Mouse (Mus musculus): ENCODE measurements at regions not wholly inside any gene's neighbourhood (a gene's known extent, or its start where the extent isn't known, plus 50 kb on each side); places are given as distances from the start of the nearest gene placed in this dataset.
A peak's percentile ranks its signal among the peaks of the same experiment; 100 is the strongest.

GRCm38 (mm10) chr5:47317506-47317905, 665.4 kb upstream of the Slit2 start:
- Histone ChIP-seq H3K36me3 (ENCODE audit: control insufficient read depth, insufficient read depth, low read length) (no peaks in the 10 kb centered on the region), H3K27me3 (ENCODE audit: control insufficient read depth, insufficient read depth, low read length) (no peaks in the 10 kb centered on the region), H3K9ac (ENCODE audit: low read length) (no peak overlapping the region), H3K4me3 (ENCODE audit: low read depth, low read length) (no peak overlapping the region), H3K9me3 (ENCODE audit: control insufficient read depth, low read length) (no peaks in the 10 kb centered on the region), H3K27ac (ENCODE audit: low read depth, low read length) (no peak overlapping the region), H3K4me2 (ENCODE audit: low read depth) (no peak overlapping the region), H3K4me1 (ENCODE audit: control insufficient read depth, insufficient read depth, low read length) (no peaks in the 10 kb centered on the region)
- 86% methylated on average over 4 of the region's 4 CpGs for WGBS
- DNase-seq (ENCODE audit: low spot score) (no peak), ATAC-seq (ENCODE audit: insufficient read depth, low FRiP score, low TSS enrichment) (no peak)

GRCm38 (mm10) chr5:47318147-47318546, 664.8 kb upstream of the Slit2 start:
- no peak for DNase-seq (ENCODE audit: low spot score)
- 65% methylated on average over 1 of the region's 1 CpGs for WGBS
- H3K4me3 ChIP-seq (ENCODE audit: low read depth, low read length) = no peak overlapping the region
- H3K36me3 ChIP-seq (ENCODE audit: control insufficient read depth, insufficient read depth, low read length) = no peaks in the 10 kb centered on the region
- no peak overlapping the region for H3K9ac ChIP-seq (ENCODE audit: low read length)
- no peaks in the 10 kb centered on the region for H3K4me1 ChIP-seq (ENCODE audit: control insufficient read depth, insufficient read depth, low read length)
- no peaks in the 10 kb centered on the region for H3K27me3 ChIP-seq (ENCODE audit: control insufficient read depth, insufficient read depth, low read length)
- no peak overlapping the region for H3K4me2 ChIP-seq (ENCODE audit: low read depth)
- no peaks in the 10 kb centered on the region for H3K9me3 ChIP-seq (ENCODE audit: control insufficient read depth, low read length)
- H3K27ac ChIP-seq (ENCODE audit: low read depth, low read length) = no peak overlapping the region
- no peak for ATAC-seq (ENCODE audit: insufficient read depth, low FRiP score, low TSS enrichment)

- no peaks in the 10 kb centered on the region for H3K9me3 ChIP-seq (ENCODE audit: control insufficient read depth, low read length)
- no peak overlapping the region for H3K4me2 ChIP-seq (ENCODE audit: low read depth)
- H3K27me3 ChIP-seq (ENCODE audit: control insufficient read depth, insufficient read depth, low read length) = no peaks in the 10 kb centered on the region
- H3K4me3 ChIP-seq (ENCODE audit: low read depth, low read length) = no peak overlapping the region
- ATAC-seq (ENCODE audit: insufficient read depth, low FRiP score, low TSS enrichment) (no peak), DNase-seq (ENCODE audit: low spot score) (no peak)
- no peak overlapping the region for H3K9ac ChIP-seq (ENCODE audit: low read length)
- 67% methylated on average over 2 of the region's 2 CpGs for WGBS
- H3K4me1 ChIP-seq (ENCODE audit: control insufficient read depth, insufficient read depth, low read length) = no peaks in the 10 kb centered on the region
- no peaks in the 10 kb centered on the region for H3K36me3 ChIP-seq (ENCODE audit: control insufficient read depth, insufficient read depth, low read length)
- no peak overlapping the region for H3K27ac ChIP-seq (ENCODE audit: low read depth, low read length)
These were observed 660.3 kb upstream of the Slit2 start for GRCm38 (mm10) chr5:47322511-47323167.

- Histone ChIP-seq H3K4me2 (ENCODE audit: low read depth) (no peak overlapping the region), H3K9me3 (ENCODE audit: control insufficient read depth, low read length) (no peaks in the 10 kb centered on the region), H3K27me3 (ENCODE audit: control insufficient read depth, insufficient read depth, low read length) (no peaks in the 10 kb centered on the region), H3K27ac (ENCODE audit: low read depth, low read length) (no peak overlapping the region), H3K4me3 (ENCODE audit: low read depth, low read length) (no peak overlapping the region), H3K36me3 (ENCODE audit: control insufficient read depth, insufficient read depth, low read length) (no peaks in the 10 kb centered on the region), H3K4me1 (ENCODE audit: control insufficient read depth, insufficient read depth, low read length) (no peaks in the 10 kb centered on the region), H3K9ac (ENCODE audit: low read length) (no peak overlapping the region)
- 76% methylated on average over 3 of the region's 3 CpGs for WGBS
- no peak for ATAC-seq (ENCODE audit: insufficient read depth, low FRiP score, low TSS enrichment)
- DNase-seq (ENCODE audit: low spot score) = no peak
These were observed 648.6 kb upstream of the Slit2 start for GRCm38 (mm10) chr5:47334299-47334698.

- WGBS = 89% methylated on average over 1 of the region's 1 CpGs
These were observed 646.4 kb upstream of the Slit2 start for GRCm38 (mm10) chr5:47336511-47336910.

GRCm38 (mm10) chr5:47339807-47340206, 643.1 kb upstream of the Slit2 start:
- Histone ChIP-seq H3K27ac (ENCODE audit: low read depth, low read length) (no peak overlapping the region), H3K4me3 (ENCODE audit: low read depth, low read length) (no peak overlapping the region), H3K4me2 (ENCODE audit: low read depth) (no peak overlapping the region), H3K9ac (ENCODE audit: low read length) (no peak overlapping the region), H3K9me3 (ENCODE audit: control insufficient read depth, low read length) (no peaks in the 10 kb centered on the region), H3K27me3 (ENCODE audit: control insufficient read depth, insufficient read depth, low read length) (no peaks in the 10 kb centered on the region), H3K4me1 (ENCODE audit: control insufficient read depth, insufficient read depth, low read length) (no peaks in the 10 kb centered on the region), H3K36me3 (ENCODE audit: control insufficient read depth, insufficient read depth, low read length) (no peaks in the 10 kb centered on the region)
- 93% methylated on average over 6 of the region's 6 CpGs for WGBS
- ATAC-seq (ENCODE audit: insufficient read depth, low FRiP score, low TSS enrichment) = no peak
- DNase-seq (ENCODE audit: low spot score) = no peak

More at GRCm38 (mm10) chr5:47336511-47336910, 646.4 kb upstream of the Slit2 start:
- H3K27ac ChIP-seq (ENCODE audit: low read depth, low read length) = no peak overlapping the region
- DNase-seq (ENCODE audit: low spot score) = no peak
- H3K4me2 ChIP-seq (ENCODE audit: low read depth) = no peak overlapping the region
- H3K4me3 ChIP-seq (ENCODE audit: low read depth, low read length) = no peak overlapping the region
- H3K36me3 ChIP-seq (ENCODE audit: control insufficient read depth, insufficient read depth, low read length) = no peaks in the 10 kb centered on the region
- H3K4me1 ChIP-seq (ENCODE audit: control insufficient read depth, insufficient read depth, low read length) = no peaks in the 10 kb centered on the region
- no peak for ATAC-seq (ENCODE audit: insufficient read depth, low FRiP score, low TSS enrichment)
- no peaks in the 10 kb centered on the region for H3K9me3 ChIP-seq (ENCODE audit: control insufficient read depth, low read length)
- no peaks in the 10 kb centered on the region for H3K27me3 ChIP-seq (ENCODE audit: control insufficient read depth, insufficient read depth, low read length)
- no peak overlapping the region for H3K9ac ChIP-seq (ENCODE audit: low read length)

- Histone ChIP-seq H3K27me3 (ENCODE audit: control insufficient read depth, insufficient read depth, low read length) (no peaks in the 10 kb centered on the region), H3K4me1 (ENCODE audit: control insufficient read depth, insufficient read depth, low read length) (no peaks in the 10 kb centered on the region), H3K4me3 (ENCODE audit: low read depth, low read length) (no peak overlapping the region), H3K9ac (ENCODE audit: low read length) (no peak overlapping the region), H3K36me3 (ENCODE audit: control insufficient read depth, insufficient read depth, low read length) (no peaks in the 10 kb centered on the region), H3K9me3 (ENCODE audit: control insufficient read depth, low read length) (no peaks in the 10 kb centered on the region), H3K4me2 (ENCODE audit: low read depth) (no peak overlapping the region), H3K27ac (ENCODE audit: low read depth, low read length) (no peak overlapping the region)
- ATAC-seq (ENCODE audit: insufficient read depth, low FRiP score, low TSS enrichment) (no peak), DNase-seq (ENCODE audit: low spot score) (no peak)
- 88% methylated on average over 4 of the region's 4 CpGs for WGBS
These were observed 612.8 kb upstream of the Slit2 start for GRCm38 (mm10) chr5:47370184-47370583.

GRCm38 (mm10) chr5:47385930-47386329, 597.0 kb upstream of the Slit2 start:
- H3K9ac ChIP-seq (ENCODE audit: low read length) = no peak overlapping the region
- 27% methylated on average over 1 of the region's 1 CpGs for WGBS
- H3K27me3 ChIP-seq (ENCODE audit: control insufficient read depth, insufficient read depth, low read length) = no peaks in the 10 kb centered on the region
- no peaks in the 10 kb centered on the region for H3K36me3 ChIP-seq (ENCODE audit: control insufficient read depth, insufficient read depth, low read length)
- no peak overlapping the region for H3K27ac ChIP-seq (ENCODE audit: low read depth, low read length)
- ATAC-seq (ENCODE audit: insufficient read depth, low FRiP score, low TSS enrichment) = peak; percentile 72
- DNase-seq (ENCODE audit: low spot score) = no peak
- no peaks in the 10 kb centered on the region for H3K4me1 ChIP-seq (ENCODE audit: control insufficient read depth, insufficient read depth, low read length)
- no peak overlapping the region for H3K4me3 ChIP-seq (ENCODE audit: low read depth, low read length)
- no peaks in the 10 kb centered on the region for H3K9me3 ChIP-seq (ENCODE audit: control insufficient read depth, low read length)
- no peak overlapping the region for H3K4me2 ChIP-seq (ENCODE audit: low read depth)

- Histone ChIP-seq H3K36me3 (ENCODE audit: control insufficient read depth, insufficient read depth, low read length) (no peaks in the 10 kb centered on the region), H3K4me3 (ENCODE audit: low read depth, low read length) (no peak overlapping the region), H3K4me1 (ENCODE audit: control insufficient read depth, insufficient read depth, low read length) (no peaks in the 10 kb centered on the region), H3K27me3 (ENCODE audit: control insufficient read depth, insufficient read depth, low read length) (no peaks in the 10 kb centered on the region), H3K9ac (ENCODE audit: low read length) (no peak overlapping the region), H3K9me3 (ENCODE audit: control insufficient read depth, low read length) (no peaks in the 10 kb centered on the region), H3K4me2 (ENCODE audit: low read depth) (no peak overlapping the region), H3K27ac (ENCODE audit: low read depth, low read length) (no peak overlapping the region)
- WGBS = 70% methylated on average over 5 of the region's 5 CpGs
- ATAC-seq (ENCODE audit: insufficient read depth, low FRiP score, low TSS enrichment) (no peak), DNase-seq (ENCODE audit: low spot score) (no peak)
These were observed 596.2 kb upstream of the Slit2 start for GRCm38 (mm10) chr5:47386750-47387149.
